Mouse (Mus musculus) embryonic facial prominence, embryonic 15.5 days (tissue): ENCODE measurements at regions not wholly inside any gene's neighbourhood (a gene's known extent, or its start where the extent isn't known, plus 50 kb on each side); places are given as distances from the start of the nearest gene placed in this dataset.
A peak's percentile ranks its signal among the peaks of the same experiment; 100 is the strongest.
"Not testable (repeated sequence)": the region's sequence is repeated elsewhere in the genome, so short reads cannot be mapped to it uniquely, and the experiment has no call there.

Experiments used
- ATAC-seq: fragments of 200-750 bp; cut with Nextera tagmentation; 2 replicates; pipeline ENCODE4 v1.8.0; 2017; ENCODE audit warnings: low read depth, moderate TSS enrichment; ENCODE audit not compliant: insufficient number of reproducible peaks, low FRiP score, low TSS enrichment
- H3K27ac ChIP-seq: fragments of 300-500 bp; sonication (generic); replicated peaks from 2 replicates; pipeline ENCODE4 v1.5.1; 2015; ENCODE audit warnings: mild to moderate bottlenecking, inconsistent platforms
- H3K27me3 ChIP-seq: fragments of 300-500 bp; sonication (generic); 2 replicates; pipeline ENCODE4 v1.6.1; 2015; ENCODE audit warnings: inconsistent platforms
- H3K36me3 ChIP-seq: fragments of 300-500 bp; sonication (generic); 2 replicates; pipeline ENCODE4 v1.6.1; 2015; ENCODE audit warnings: mild to moderate bottlenecking, inconsistent platforms
- H3K4me1 ChIP-seq: fragments of 300-500 bp; sonication (generic); 2 replicates; pipeline ENCODE4 v1.6.1; 2015; ENCODE audit warnings: inconsistent platforms
- H3K4me2 ChIP-seq: fragments of 300-500 bp; sonication (generic); replicated peaks from 2 replicates; pipeline ENCODE4 v1.6.1; 2015; ENCODE audit warnings: mild to moderate bottlenecking, inconsistent platforms
- H3K4me3 ChIP-seq: fragments of 300-500 bp; sonication (generic); replicated peaks from 2 replicates; pipeline ENCODE4 v1.5.1; 2015; ENCODE audit warnings: mild to moderate bottlenecking, inconsistent platforms
- H3K9ac ChIP-seq: fragments of 300-500 bp; sonication (generic); 2 replicates; pipeline ENCODE4 v1.6.1; 2015; ENCODE audit warnings: inconsistent platforms
- H3K9me3 ChIP-seq: fragments of 300-500 bp; sonication (generic); replicated peaks from 2 replicates; pipeline ENCODE4 v1.6.1; 2016; ENCODE audit warnings: inconsistent platforms
- WGBS: fragments of 180-500 bp; shearing (Covaris S2); methylation state at CpG from one replicate; pipeline ENCODE4 v1.1.7; 2015; 5-methylcytosine and 5-hydroxymethylcytosine counted together

GRCm38 (mm10) chr17:13432256-13432655 is 77.9 kb downstream of the Tcp10c start:
- not testable (repeated sequence) for H3K27me3 ChIP-seq, H3K36me3 ChIP-seq, H3K4me3 ChIP-seq, ATAC-seq, H3K4me2 ChIP-seq, H3K9me3 ChIP-seq, H3K4me1 ChIP-seq, H3K27ac ChIP-seq, H3K9ac ChIP-seq
- WGBS: 70% methylated on average over 3 of the region's 3 CpGs

- WGBS: 84% methylated on average over 7 of the region's 7 CpGs
These were observed 79.8 kb downstream of the Tcp10c start for GRCm38 (mm10) chr17:13434146-13434545.

GRCm38 (mm10) chr17:13438790-13439189 is 84.4 kb downstream of the Tcp10c start:
- not testable (repeated sequence) for H3K4me2 ChIP-seq, H3K4me1 ChIP-seq, H3K27me3 ChIP-seq, H3K36me3 ChIP-seq, H3K9me3 ChIP-seq, ATAC-seq, H3K9ac ChIP-seq, H3K4me3 ChIP-seq, H3K27ac ChIP-seq
- 85% methylated on average over 3 of the region's 3 CpGs for WGBS

More at GRCm38 (mm10) chr17:13434146-13434545, 79.8 kb downstream of the Tcp10c start:
- not testable (repeated sequence) for H3K27me3 ChIP-seq, H3K4me2 ChIP-seq, H3K9ac ChIP-seq, H3K4me3 ChIP-seq, H3K4me1 ChIP-seq, ATAC-seq, H3K27ac ChIP-seq, H3K36me3 ChIP-seq, H3K9me3 ChIP-seq

- not testable (repeated sequence) for H3K27ac ChIP-seq, H3K9ac ChIP-seq, H3K4me2 ChIP-seq, H3K27me3 ChIP-seq, H3K9me3 ChIP-seq, H3K4me1 ChIP-seq, H3K4me3 ChIP-seq, H3K36me3 ChIP-seq
- 78% methylated on average over 9 of the region's 9 CpGs for WGBS
- ATAC-seq: 0 out of 2 replicates have a peak, but pooled peaks have one; percentile 6
These were observed 86.5 kb downstream of the Tcp10c start for GRCm38 (mm10) chr17:13440708-13441530.

- not testable (repeated sequence) for H3K27me3 ChIP-seq, H3K27ac ChIP-seq, H3K36me3 ChIP-seq, H3K4me1 ChIP-seq, H3K9me3 ChIP-seq, H3K9ac ChIP-seq, H3K4me2 ChIP-seq, ATAC-seq, H3K4me3 ChIP-seq
- WGBS: 89% methylated on average over 5 of the region's 6 CpGs
These were observed 87.9 kb downstream of the Tcp10c start for GRCm38 (mm10) chr17:13442229-13442628.

- not testable (repeated sequence) for H3K9me3 ChIP-seq, H3K27ac ChIP-seq, H3K36me3 ChIP-seq, ATAC-seq, H3K4me3 ChIP-seq, H3K9ac ChIP-seq, H3K4me2 ChIP-seq, H3K27me3 ChIP-seq, H3K4me1 ChIP-seq
- 82% methylated on average over 7 of the region's 7 CpGs for WGBS
These were observed 102.7 kb downstream of the Tcp10c start for GRCm38 (mm10) chr17:13456869-13457600.

GRCm38 (mm10) chr17:13457942-13458341 is 103.6 kb downstream of the Tcp10c start:
- H3K9me3 ChIP-seq, ATAC-seq: not testable (repeated sequence)
- 88% methylated on average over 2 of the region's 2 CpGs for WGBS

GRCm38 (mm10) chr17:13458814-13459213 is 104.4 kb downstream of the Tcp10c start:
- not testable (repeated sequence) for ATAC-seq, H3K4me1 ChIP-seq, H3K9me3 ChIP-seq, H3K4me3 ChIP-seq, H3K27ac ChIP-seq, H3K9ac ChIP-seq, H3K27me3 ChIP-seq, H3K4me2 ChIP-seq, H3K36me3 ChIP-seq
- WGBS: 29% methylated on average over 1 of the region's 2 CpGs

More at GRCm38 (mm10) chr17:13457942-13458341, 103.6 kb downstream of the Tcp10c start:
- not testable (repeated sequence) for H3K4me2 ChIP-seq, H3K27me3 ChIP-seq, H3K4me3 ChIP-seq, H3K9ac ChIP-seq, H3K27ac ChIP-seq, H3K4me1 ChIP-seq, H3K36me3 ChIP-seq

- H3K27ac ChIP-seq, H3K4me3 ChIP-seq, H3K9ac ChIP-seq, H3K9me3 ChIP-seq, H3K4me1 ChIP-seq, H3K27me3 ChIP-seq, H3K36me3 ChIP-seq, ATAC-seq, H3K4me2 ChIP-seq: not testable (repeated sequence)
- WGBS: 97% methylated on average over 2 of the region's 9 CpGs
These were observed 108.3 kb downstream of the Tcp10c start for GRCm38 (mm10) chr17:13462663-13463062.

- not testable (repeated sequence) for H3K27me3 ChIP-seq, H3K4me1 ChIP-seq, H3K4me2 ChIP-seq, ATAC-seq, H3K9ac ChIP-seq, H3K9me3 ChIP-seq, H3K27ac ChIP-seq, H3K36me3 ChIP-seq, H3K4me3 ChIP-seq
- WGBS: 50% methylated on average over 5 of the region's 5 CpGs
These were observed 111.5 kb downstream of the Tcp10c start for GRCm38 (mm10) chr17:13465822-13466221.

GRCm38 (mm10) chr17:13469867-13470380 is 115.6 kb downstream of the Tcp10c start:
- not testable (repeated sequence) for H3K4me2 ChIP-seq, ATAC-seq, H3K36me3 ChIP-seq, H3K9ac ChIP-seq, H3K27me3 ChIP-seq, H3K4me3 ChIP-seq, H3K9me3 ChIP-seq, H3K4me1 ChIP-seq, H3K27ac ChIP-seq
- WGBS: 82% methylated on average over 8 of the region's 8 CpGs
